Mouse (Mus musculus): ENCODE measurements around the gene Creg1. TPM values are rescaled to one million over a fixed set of nuclear protein-coding genes. Genes with fewer than 3 reads are reported as not detected.
"Not testable (repeated sequence)": the region's sequence is repeated elsewhere in the genome, so short reads cannot be mapped to it uniquely, and the experiment has no call there.

Creg1 gene
- polyA plus RNA-seq, 1 experiment from 2014 or later, result 35.3 TPM

GRCm38 (mm10) chr1:165754205-165754604, 9.3 kb upstream of the Creg1 start:
- Histone ChIP-seq H3K4me1 (replicated peaks) (no peaks in the 10 kb centered on the region), H3K4me3 (replicated peaks) (no peak overlapping the region), H3K36me3 (no peaks in the 10 kb centered on the region), H3K9me3 (no peaks in the 10 kb centered on the region), H3K27me3 (no peaks in the 10 kb centered on the region), H3K27ac (no peak overlapping the region), H3K9ac (replicated peaks) (no peak overlapping the region), H3K4me2 (no peak overlapping the region)
- ATAC-seq (ENCODE audit: insufficient number of reproducible peaks, insufficient read depth, low FRiP score, low TSS enrichment, low read depth), result no peak
- WGBS, result 88% methylated on average over 6 of the region's 6 CpGs

GRCm38 (mm10) chr1:165755194-165755593, 8.4 kb upstream of the Creg1 start:
- ATAC-seq (ENCODE audit: insufficient number of reproducible peaks, insufficient read depth, low FRiP score, low TSS enrichment, low read depth), result no peak
- no peaks in the 10 kb centered on the region for H3K36me3 ChIP-seq
- H3K9me3 ChIP-seq, result no peaks in the 10 kb centered on the region
- H3K27ac ChIP-seq, result no peak overlapping the region
- H3K4me2 ChIP-seq, result no peak overlapping the region
- 29% methylated on average over 4 of the region's 4 CpGs for WGBS
- no peak overlapping the region for H3K9ac ChIP-seq (replicated peaks)
- H3K4me3 ChIP-seq (replicated peaks), result no peak overlapping the region
- H3K27me3 ChIP-seq, result no peaks in the 10 kb centered on the region
- H3K4me1 ChIP-seq (replicated peaks), result no peaks in the 10 kb centered on the region

- H3K9me3 ChIP-seq, result no peaks in the 10 kb centered on the region
- WGBS, result 75% methylated on average over 3 of the region's 3 CpGs
- ATAC-seq (ENCODE audit: insufficient number of reproducible peaks, insufficient read depth, low FRiP score, low TSS enrichment, low read depth), result no peak
- no peaks in the 10 kb centered on the region for H3K36me3 ChIP-seq
- peaks cover 7% of the 10 kb centered on the region for H3K4me1 ChIP-seq (replicated peaks)
- H3K27ac ChIP-seq, result no peak overlapping the region
- H3K27me3 ChIP-seq, result peaks cover 17% of the 10 kb centered on the region
- no peak overlapping the region for H3K4me2 ChIP-seq
- no peak overlapping the region for H3K9ac ChIP-seq (replicated peaks)
- no peak overlapping the region for H3K4me3 ChIP-seq (replicated peaks)
These were observed 1.8 kb upstream of the Creg1 start for GRCm38 (mm10) chr1:165761522-165762305.

GRCm38 (mm10) chr1:165762498-165762897, 1.0 kb upstream of the Creg1 start:
- 76% methylated on average over 2 of the region's 2 CpGs for WGBS
- ATAC-seq (ENCODE audit: insufficient number of reproducible peaks, insufficient read depth, low FRiP score, low TSS enrichment, low read depth), result not testable (repeated sequence)

GRCm38 (mm10) chr1:165762914-165763634, 472 bp upstream of the Creg1 start:
- ATAC-seq (ENCODE audit: insufficient number of reproducible peaks, insufficient read depth, low FRiP score, low TSS enrichment, low read depth), result no peak
- no peaks in the 10 kb centered on the region for H3K36me3 ChIP-seq

More at GRCm38 (mm10) chr1:165762498-165762897, 1.0 kb upstream of the Creg1 start:
- not testable (repeated sequence) for H3K36me3 ChIP-seq; H3K27ac ChIP-seq; H3K4me2 ChIP-seq; H3K4me3 ChIP-seq (replicated peaks); H3K9me3 ChIP-seq; H3K9ac ChIP-seq (replicated peaks); H3K4me1 ChIP-seq (replicated peaks)
- H3K27me3 ChIP-seq, result peaks cover 21% of the 10 kb centered on the region

GRCm38 (mm10) chr1:165764571-165764970, 1.0 kb downstream of the Creg1 start:
- Histone ChIP-seq H3K9me3 (no peaks in the 10 kb centered on the region), H3K27ac (no peak overlapping the region), H3K27me3 (peaks cover 25% of the 10 kb centered on the region), H3K9ac (replicated peaks) (peak overlapping the region; percentile 80), H3K4me2 (peak overlapping the region; percentile 89), H3K4me1 (replicated peaks) (peaks cover 7% of the 10 kb centered on the region), H3K4me3 (replicated peaks) (peak overlapping the region; percentile 79), H3K36me3 (no peaks in the 10 kb centered on the region)
- 49% methylated on average over 9 of the region's 9 CpGs for WGBS
- no peak for ATAC-seq (ENCODE audit: insufficient number of reproducible peaks, insufficient read depth, low FRiP score, low TSS enrichment, low read depth)

More at GRCm38 (mm10) chr1:165762914-165763634, 472 bp upstream of the Creg1 start:
- H3K27ac ChIP-seq, result no peak overlapping the region
- WGBS, result 35% methylated on average over 14 of the region's 14 CpGs
- H3K9me3 ChIP-seq, result no peaks in the 10 kb centered on the region
- peaks cover 7% of the 10 kb centered on the region for H3K4me1 ChIP-seq (replicated peaks)
- peak overlapping the region; percentile 79 for H3K4me3 ChIP-seq (replicated peaks)
- H3K27me3 ChIP-seq, result peaks cover 25% of the 10 kb centered on the region
- H3K9ac ChIP-seq (replicated peaks), result no peak overlapping the region
- H3K4me2 ChIP-seq, result peak overlapping the region; percentile 89

GRCm38 (mm10) chr1:165765041-165765440, 1.5 kb downstream of the Creg1 start:
- Histone ChIP-seq H3K9me3 (no peaks in the 10 kb centered on the region), H3K27ac (no peak overlapping the region), H3K9ac (replicated peaks) (no peak overlapping the region), H3K4me2 (0 out of 2 replicates have a peak overlapping the region, but pooled peaks have one; percentile 89), H3K36me3 (no peaks in the 10 kb centered on the region; the same call in 1 of the 2 replicates), H3K27me3 (peaks cover 25% of the 10 kb centered on the region), H3K4me1 (replicated peaks) (peaks cover 7% of the 10 kb centered on the region), H3K4me3 (replicated peaks) (no peak overlapping the region; the same call in 1 of the 2 replicates)
- no peak for ATAC-seq (ENCODE audit: insufficient number of reproducible peaks, insufficient read depth, low FRiP score, low TSS enrichment, low read depth)
- 78% methylated on average over 11 of the region's 11 CpGs for WGBS

- Histone ChIP-seq H3K27ac (no peak overlapping the region), H3K9ac (replicated peaks) (no peak overlapping the region), H3K36me3 (no peaks in the 10 kb centered on the region; the same call in 1 of the 2 replicates), H3K4me3 (replicated peaks) (no peak overlapping the region), H3K4me2 (no peak overlapping the region), H3K9me3 (no peaks in the 10 kb centered on the region), H3K4me1 (replicated peaks) (peaks cover 7% of the 10 kb centered on the region), H3K27me3 (peaks cover 25% of the 10 kb centered on the region)
- WGBS, result 82% methylated on average over 17 of the region's 17 CpGs
- ATAC-seq (ENCODE audit: insufficient number of reproducible peaks, insufficient read depth, low FRiP score, low TSS enrichment, low read depth), result no peak
These were observed 2.2 kb downstream of the Creg1 start for GRCm38 (mm10) chr1:165765651-165766294.

GRCm38 (mm10) chr1:165766295-165766890, 2.8 kb downstream of the Creg1 start:
- peaks cover 25% of the 10 kb centered on the region for H3K27me3 ChIP-seq

GRCm38 (mm10) chr1:165768894-165769512, 5.5 kb downstream of the Creg1 start:
- peaks cover 9% of the 10 kb centered on the region for H3K4me1 ChIP-seq (replicated peaks)
- H3K9me3 ChIP-seq, result no peaks in the 10 kb centered on the region

More at GRCm38 (mm10) chr1:165766295-165766890, 2.8 kb downstream of the Creg1 start:
- no peak overlapping the region for H3K4me2 ChIP-seq
- H3K27ac ChIP-seq, result no peak overlapping the region; the same call in 1 of the 2 replicates
- no peaks in the 10 kb centered on the region; the same call in 1 of the 2 replicates for H3K36me3 ChIP-seq
- no peak for ATAC-seq (ENCODE audit: insufficient number of reproducible peaks, insufficient read depth, low FRiP score, low TSS enrichment, low read depth)
- 88% methylated on average over 7 of the region's 7 CpGs for WGBS
- H3K4me3 ChIP-seq (replicated peaks), result no peak overlapping the region
- H3K9ac ChIP-seq (replicated peaks), result no peak overlapping the region
- H3K9me3 ChIP-seq, result no peaks in the 10 kb centered on the region
- H3K4me1 ChIP-seq (replicated peaks), result peaks cover 8% of the 10 kb centered on the region

More at GRCm38 (mm10) chr1:165768894-165769512, 5.5 kb downstream of the Creg1 start:
- ATAC-seq (ENCODE audit: insufficient number of reproducible peaks, insufficient read depth, low FRiP score, low TSS enrichment, low read depth), result no peak
- no peak overlapping the region for H3K27ac ChIP-seq
- H3K4me2 ChIP-seq, result no peak overlapping the region
- no peak overlapping the region for H3K9ac ChIP-seq (replicated peaks)
- 81% methylated on average over 9 of the region's 9 CpGs for WGBS
- H3K27me3 ChIP-seq, result peaks cover 25% of the 10 kb centered on the region
- no peak overlapping the region for H3K4me3 ChIP-seq (replicated peaks)
- peaks cover 2% of the 10 kb centered on the region for H3K36me3 ChIP-seq
